In the genomic region with DNA sequence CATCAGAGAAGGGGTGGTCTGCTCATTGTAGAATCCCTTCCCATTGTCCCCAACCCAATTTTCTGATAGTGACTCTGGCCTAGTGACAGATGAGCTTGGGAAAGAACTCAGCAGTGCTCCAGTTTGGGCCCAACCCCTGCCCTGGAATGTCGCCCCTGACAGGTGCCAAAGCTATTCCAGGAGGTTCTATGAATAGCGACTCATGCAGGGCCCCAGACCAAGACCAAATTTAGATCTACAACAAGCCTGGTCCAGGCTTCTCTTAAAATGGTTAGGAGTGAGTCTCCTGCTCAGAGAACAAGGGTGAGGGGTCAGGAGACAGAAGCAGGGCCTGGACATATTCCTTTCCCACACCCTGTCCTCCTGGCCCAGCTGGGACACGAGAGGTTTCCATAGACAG, we compare ENCODE assay signal across 16 mouse cellular contexts. TPM values are rescaled to one million over a fixed set of nuclear protein-coding genes. Genes with fewer than 3 reads are reported as not detected.
DNase-seq lines count a peak whose midpoint lies in the region; ATAC-seq and TF ChIP-seq lines count a peak whose summit lies in the region.
"Had no signal": no experiment of that assay in that cellular context is flagged by ENCODE, and none has a peak within 500 bp of the region (broad histone marks: within the 10 kb centered on the region; RNA-seq: fewer than 3 reads in every experiment).

No protein-coding gene starts in this region.

- no peak overlapping the region for H3K4me3 ChIP-seq in gastrocnemius, adult 2 months
- H3K4me3 ChIP-seq in heart, embryonic 13.5 days = no peak overlapping the region
- H3K4me3 ChIP-seq in hindbrain, embryonic 13.5 days = no peak overlapping the region
- H3K4me3 ChIP-seq: liver, embryonic 13.5 days; megakaryocyte, embryonic 14.5 days; neural tube, embryonic 12.5 days had no signal

- peak; percentile 63; the same call in 1 of the 2 replicates for ATAC-seq in heart, embryonic 13.5 days (ENCODE audit: extremely low read depth, insufficient number of reproducible peaks, low FRiP score, low TSS enrichment)
- no peak for ATAC-seq in inflammation-experienced regulatory T-cells, adult 6 months
- ATAC-seq in hindbrain, embryonic 13.5 days (ENCODE audit: low FRiP score) = no peak
- ATAC-seq: intestine, embryonic 16.5 days had no signal

- 43% methylated on average over 3 of the region's 3 CpGs for WGBS in heart, embryonic 13.5 days
- 96% methylated on average over 3 of the region's 3 CpGs for WGBS in hindbrain, embryonic 13.5 days

- no peak for TF ChIP-seq CTCF in gastrocnemius, adult 2 months (IDR thresholded peaks at IDR 0.05)

- peak; percentile 88 for DNase-seq in gastrocnemius, adult 2 months
- DNase-seq in gastrocnemius, postnatal 36 days = peak; percentile 52 to 59
- DNase-seq in heart, postnatal 4 days = peak; percentile 79
- no peak for DNase-seq in adrenal gland, postnatal 25 days
- DNase-seq: cerebellum, adult 11-12 months; kidney, postnatal 10 days; liver, embryonic 13.5 days; right cerebral cortex, postnatal 4 days; thymus, adult 18-20 months had no signal

- intact Hi-C loops in gastrocnemius, adult 2 months (cut with DNase I) = no loop called here
- intact Hi-C loops in gastrocnemius, postnatal 36 days (cut with DNase I) = no loop called here

- H3K27me3 ChIP-seq in heart, embryonic 13.5 days (replicated peaks) = no peaks in the 10 kb centered on the region
- H3K27me3 ChIP-seq in hindbrain, embryonic 13.5 days = no peaks in the 10 kb centered on the region
- H3K27me3 ChIP-seq: liver, embryonic 13.5 days; neural tube, embryonic 12.5 days had no signal

- H3K9me3 ChIP-seq in heart, embryonic 13.5 days = no peaks in the 10 kb centered on the region
- H3K9me3 ChIP-seq in hindbrain, embryonic 13.5 days = no peaks in the 10 kb centered on the region
- H3K9me3 ChIP-seq: liver, embryonic 13.5 days; megakaryocyte, embryonic 14.5 days; neural tube, embryonic 12.5 days had no signal

- H3K9ac ChIP-seq in heart, embryonic 13.5 days = peak overlapping the region; percentile 71
- H3K9ac ChIP-seq in hindbrain, embryonic 13.5 days = no peak overlapping the region
- H3K9ac ChIP-seq: liver, embryonic 13.5 days; neural tube, embryonic 12.5 days had no signal

- peak overlapping the region; percentile 88 for H3K27ac ChIP-seq in gastrocnemius, adult 2 months
- peak overlapping the region; percentile 99 for H3K27ac ChIP-seq in heart, embryonic 13.5 days (replicated peaks)
- no peak overlapping the region for H3K27ac ChIP-seq in hindbrain, embryonic 13.5 days
- H3K27ac ChIP-seq: liver, embryonic 13.5 days; neural tube, embryonic 12.5 days had no signal

- peak overlapping the region; percentile 22; the same call in 1 of the 2 replicates for H3K4me2 ChIP-seq in heart, embryonic 13.5 days
- H3K4me2 ChIP-seq in hindbrain, embryonic 13.5 days = no peak overlapping the region
- H3K4me2 ChIP-seq: liver, embryonic 13.5 days; neural tube, embryonic 12.5 days had no signal

- peaks cover 33% of the 10 kb centered on the region for H3K4me1 ChIP-seq in heart, embryonic 13.5 days
- H3K4me1 ChIP-seq in hindbrain, embryonic 13.5 days (replicated peaks) = no peaks in the 10 kb centered on the region
- H3K4me1 ChIP-seq: liver, embryonic 13.5 days; megakaryocyte, embryonic 14.5 days; neural tube, embryonic 12.5 days had no signal

- peaks cover 42% of the 10 kb centered on the region for H3K36me3 ChIP-seq in heart, embryonic 13.5 days
- H3K36me3 ChIP-seq in hindbrain, embryonic 13.5 days = peaks cover 17% of the 10 kb centered on the region
- H3K36me3 ChIP-seq: liver, embryonic 13.5 days; neural tube, embryonic 12.5 days had no signal

RNA-seq across cellular contexts. Expression of gene Grip2, which starts 42.0 kb away (rescaled TPM):
- 1 to 10 TPM; 4.5 to 5.2 TPM for total RNA-seq in gastrocnemius, adult 2 months (2021)
- 1 to 10 TPM; 2.4 to 3.3 TPM for total RNA-seq in gastrocnemius, postnatal 36 days (2021)
- polyA plus RNA-seq in heart, embryonic 13.5 days (2015; fragmentation: Nextera tagmentation; extraction: Ambion mirVana) = 6.7 and 7.4 TPM in 2 replicates
- total RNA-seq in heart, postnatal 4 days (2021) = 10 to 100 TPM; 18.8 to 19.6 TPM
- polyA plus RNA-seq in inflammation-experienced regulatory T-cells, adult 6 months (2017; shearing (Covaris generic)) = under 1 TPM; 0.06 to 0.41 (median 0.21) TPM
- total RNA-seq in adrenal gland, postnatal 25 days (2021) = 1.4 and 1.9 TPM in 2 replicates
- polyA plus RNA-seq in hindbrain, embryonic 13.5 days (2015; fragmentation: Nextera tagmentation; extraction: Ambion mirVana) = 4.3 and 4.6 TPM in 2 replicates
- total RNA-seq: common myeloid progenitor, adult 5-6 weeks had no signal
